Mouse (Mus musculus): ENCODE data around the gene Poln. TPM values are rescaled to one million over a fixed set of nuclear protein-coding genes. Genes with fewer than 3 reads are reported as not detected.
A peak's percentile ranks its signal among the peaks of the same experiment; 100 is the strongest.

Poln gene
- polyA plus RNA-seq, 1 experiment from 2014 or later, result 0.47 TPM

DNA sequence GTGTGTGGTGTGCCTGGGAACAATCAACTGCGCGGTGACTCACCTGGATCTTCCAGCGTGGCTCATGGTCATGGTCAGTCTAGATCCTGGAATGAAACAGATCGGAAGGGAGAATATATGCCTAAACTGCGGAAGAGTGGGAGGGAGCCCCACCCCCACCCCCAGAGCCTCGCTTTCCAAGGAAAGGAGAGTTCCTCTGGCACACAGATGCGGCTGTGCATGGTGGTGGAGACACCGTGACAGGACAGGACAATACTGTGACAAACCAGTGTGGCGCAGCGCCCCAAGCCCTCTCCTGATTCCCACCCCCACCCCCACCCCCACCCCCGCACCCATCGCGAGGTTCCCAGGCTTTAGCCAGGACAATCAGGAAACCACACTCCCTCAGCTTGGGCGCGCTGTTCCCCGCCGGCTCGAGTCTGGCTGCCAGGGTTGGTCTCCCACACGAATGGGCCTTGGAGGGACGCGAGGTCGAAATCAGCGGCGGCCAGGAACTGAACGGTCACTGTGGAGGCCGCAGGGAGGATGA lies 186.5 kb downstream of the Poln start:
- peaks cover 25% of the 10 kb centered on the region for H3K27me3 ChIP-seq (ENCODE audit: insufficient read depth, low read length)
- H3K4me3 ChIP-seq (ENCODE audit: low read depth, low read length), result peak overlapping the region; percentile 64
- H3K9ac ChIP-seq (replicated peaks), result peak overlapping the region; percentile 41
- no peaks in the 10 kb centered on the region for H3K9me3 ChIP-seq (ENCODE audit: low read length)
- H3K4me1 ChIP-seq (ENCODE audit: insufficient read depth), result peaks cover 8% of the 10 kb centered on the region; the same call in 1 of the 2 replicates
- H3K4me2 ChIP-seq (ENCODE audit: low read depth, low read length), result peak overlapping the region; percentile 87
- ATAC-seq, result no peak
- no peaks in the 10 kb centered on the region for H3K36me3 ChIP-seq (replicated peaks; ENCODE audit: insufficient read depth, low read length)
- H3K27ac ChIP-seq (ENCODE audit: low read depth), result no peak overlapping the region
- TF ChIP-seq EP300 (IDR thresholded peaks at IDR 0.05; ENCODE audit: low read depth), result no peak
- no peak for TF ChIP-seq CTCF (IDR thresholded peaks at IDR 0.05; ENCODE audit: low read depth)
- WGBS (ENCODE audit: insufficient replicate concordance), result 9% methylated on average over 26 of the region's 26 CpGs
- no peak for DNase-seq

DNA sequence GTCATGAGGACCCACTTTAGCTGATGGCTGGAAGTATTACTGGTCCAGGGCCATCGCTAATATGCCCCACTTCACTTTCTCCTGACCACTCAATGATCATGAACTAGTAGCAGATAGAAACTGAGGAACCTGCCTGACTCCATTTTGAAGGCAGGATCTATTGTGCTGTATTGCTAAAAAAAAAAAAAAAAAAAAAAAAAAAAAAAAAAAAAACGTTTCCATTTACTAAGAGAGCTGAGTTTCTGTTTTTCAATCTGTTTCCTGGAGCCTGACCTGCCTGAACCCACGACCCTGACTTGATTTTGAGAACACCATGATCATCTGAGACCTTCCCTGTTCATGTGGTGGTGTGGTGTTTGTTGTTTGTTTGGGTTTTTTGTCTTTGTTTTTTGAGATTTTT lies 193.0 kb downstream of the Poln start:
- DNase-seq, result no peak
- ATAC-seq, result no peak
- Histone ChIP-seq H3K9ac (replicated peaks) (no peak overlapping the region), H3K27me3 (ENCODE audit: insufficient read depth, low read length) (0 out of 2 replicates have a peak, but pooled peaks cover under 1% of the 10 kb centered on the region), H3K27ac (ENCODE audit: low read depth) (no peak overlapping the region), H3K36me3 (replicated peaks; ENCODE audit: insufficient read depth, low read length) (no peaks in the 10 kb centered on the region), H3K4me1 (ENCODE audit: insufficient read depth) (no peaks in the 10 kb centered on the region), H3K4me3 (ENCODE audit: low read depth, low read length) (no peak overlapping the region), H3K9me3 (ENCODE audit: low read length) (no peaks in the 10 kb centered on the region), H3K4me2 (ENCODE audit: low read depth, low read length) (no peak overlapping the region)
- WGBS (ENCODE audit: insufficient replicate concordance), result 24% methylated on average over 3 of the region's 3 CpGs
- TF ChIP-seq EP300 (IDR thresholded peaks at IDR 0.05; ENCODE audit: low read depth) (no peak), CTCF (IDR thresholded peaks at IDR 0.05; ENCODE audit: low read depth) (no peak)

DNA sequence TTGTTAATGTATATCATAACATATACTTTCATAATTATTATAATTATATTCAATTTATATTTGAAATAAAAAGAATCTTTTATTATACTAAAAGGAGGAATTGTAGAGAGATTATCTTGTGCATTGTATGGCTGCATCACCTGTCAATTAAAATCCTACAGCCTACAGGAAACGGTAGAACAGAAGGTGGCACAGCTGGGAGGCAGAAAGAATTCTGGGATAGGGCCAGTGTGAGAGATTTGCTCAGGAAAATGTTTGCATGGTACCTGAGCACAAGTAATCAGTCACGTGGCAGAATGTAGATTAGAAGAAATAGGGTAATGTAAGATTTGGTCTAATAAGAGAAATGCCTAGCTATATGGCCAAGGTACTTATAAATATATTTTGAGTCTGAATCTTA lies 194.5 kb downstream of the Poln start:
- no peak overlapping the region for H3K4me3 ChIP-seq (ENCODE audit: low read depth, low read length)
- ATAC-seq, result no peak
- H3K9ac ChIP-seq (replicated peaks), result no peak overlapping the region
- H3K36me3 ChIP-seq (replicated peaks; ENCODE audit: insufficient read depth, low read length), result no peaks in the 10 kb centered on the region
- H3K4me2 ChIP-seq (ENCODE audit: low read depth, low read length), result no peak overlapping the region
- TF ChIP-seq EP300 (IDR thresholded peaks at IDR 0.05; ENCODE audit: low read depth) (no peak), CTCF (IDR thresholded peaks at IDR 0.05; ENCODE audit: low read depth) (no peak)
- H3K27me3 ChIP-seq (ENCODE audit: insufficient read depth, low read length), result 0 out of 2 replicates have a peak, but pooled peaks cover 2% of the 10 kb centered on the region
- no peak for DNase-seq
- H3K27ac ChIP-seq (ENCODE audit: low read depth), result no peak overlapping the region
- no peaks in the 10 kb centered on the region for H3K9me3 ChIP-seq (ENCODE audit: low read length)
- 61% methylated on average over 2 of the region's 2 CpGs for WGBS (ENCODE audit: insufficient replicate concordance)
- no peaks in the 10 kb centered on the region for H3K4me1 ChIP-seq (ENCODE audit: insufficient read depth)

DNA sequence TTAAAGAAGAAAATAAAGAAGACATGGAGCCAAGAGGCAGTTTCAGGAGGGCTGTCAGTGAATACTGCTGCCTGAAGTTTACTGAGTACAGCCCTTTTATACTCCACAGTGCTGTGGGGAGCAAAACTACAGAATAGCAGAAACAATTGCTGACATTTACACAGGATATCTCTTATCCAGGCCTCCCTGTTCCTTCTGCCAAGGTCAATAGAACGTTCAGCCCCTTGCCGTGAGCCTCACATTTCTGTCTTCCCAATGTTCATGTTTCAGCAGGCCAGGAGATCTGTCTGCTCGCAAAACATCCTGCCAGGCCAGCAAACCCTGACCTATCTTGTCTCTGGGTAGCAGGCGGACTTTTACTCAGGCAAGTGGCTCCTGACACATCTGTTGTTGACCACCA lies 209.9 kb downstream of the Poln start:
- Histone ChIP-seq H3K27ac (ENCODE audit: low read depth) (no peak overlapping the region), H3K9me3 (ENCODE audit: low read length) (no peaks in the 10 kb centered on the region; the same call in 1 of the 2 replicates), H3K27me3 (ENCODE audit: insufficient read depth, low read length) (no peaks in the 10 kb centered on the region), H3K9ac (replicated peaks) (no peak overlapping the region), H3K4me2 (ENCODE audit: low read depth, low read length) (no peak overlapping the region), H3K36me3 (replicated peaks; ENCODE audit: insufficient read depth, low read length) (no peaks in the 10 kb centered on the region), H3K4me1 (ENCODE audit: insufficient read depth) (no peaks in the 10 kb centered on the region), H3K4me3 (ENCODE audit: low read depth, low read length) (no peak overlapping the region)
- DNase-seq, result no peak
- 61% methylated on average over 4 of the region's 4 CpGs for WGBS (ENCODE audit: insufficient replicate concordance)
- no peak for ATAC-seq
- TF ChIP-seq CTCF (IDR thresholded peaks at IDR 0.05; ENCODE audit: low read depth) (no peak), EP300 (IDR thresholded peaks at IDR 0.05; ENCODE audit: low read depth) (no peak)

Other genes starting within 250 kb of the Poln start
- 12.3 and 13.0 TPM in 2 replicates for gene Nelfa, start 233.0 kb downstream of the Poln start, polyA plus RNA-seq (2015; fragmentation: Nextera tagmentation; extraction: Ambion mirVana)
- gene Gm1673, start 186.0 kb downstream of the Poln start, polyA plus RNA-seq (2015; fragmentation: Nextera tagmentation; extraction: Ambion mirVana), result 3.6 and 6.0 TPM in 2 replicates
- gene Nat8l, start 173.5 kb downstream of the Poln start, polyA plus RNA-seq (2015; fragmentation: Nextera tagmentation; extraction: Ambion mirVana), result 0.08 and 0.14 TPM in 2 replicates
- gene Haus3, start 79 bp upstream of the Poln start, polyA plus RNA-seq (2015; fragmentation: Nextera tagmentation; extraction: Ambion mirVana), result 12.3 and 14.0 TPM in 2 replicates
- gene Mxd4, start 18.3 kb upstream of the Poln start, polyA plus RNA-seq (2015; fragmentation: Nextera tagmentation; extraction: Ambion mirVana), result 7.5 and 9.4 TPM in 2 replicates
- 0.02 and 0.14 TPM in 2 replicates for gene Zfyve28, start 119.0 kb upstream of the Poln start, polyA plus RNA-seq (2015; fragmentation: Nextera tagmentation; extraction: Ambion mirVana)
- not detected in 2 replicates for gene Cfap99, start 119.2 kb upstream of the Poln start, polyA plus RNA-seq (2015; fragmentation: Nextera tagmentation; extraction: Ambion mirVana)
- gene Rnf4, start 166.8 kb upstream of the Poln start, polyA plus RNA-seq (2015; fragmentation: Nextera tagmentation; extraction: Ambion mirVana), result 60.0 and 60.4 TPM in 2 replicates
- 2.2 and 2.7 TPM in 2 replicates for gene Fam193a, start 200.5 kb upstream of the Poln start, polyA plus RNA-seq (2015; fragmentation: Nextera tagmentation; extraction: Ambion mirVana)

Data from liver, postnatal 0 days (tissue).